Mouse (Mus musculus) heart, embryonic 14.5 days (tissue): ENCODE results near the gene Sox5. TPM values are rescaled to one million over a fixed set of nuclear protein-coding genes. Genes with fewer than 3 reads are reported as not detected.

ENCODE experiments used
- ATAC-seq: fragments of 200-750 bp; cut with Nextera tagmentation; 2 replicates; pipeline ENCODE4 v1.8.0; 2017; ENCODE audit warnings: low read depth, moderate TSS enrichment; ENCODE audit not compliant: insufficient number of reproducible peaks, insufficient read depth, low FRiP score
- H3K27ac ChIP-seq, 2 experiments: fragments of 200-500 bp in 1 of 2; fragments of 300-500 bp in 1 of 2; sonication (generic) in 1 of 2; replicated peaks in 1 of 2; 2 replicates each; pipeline ENCODE4 v1.5.1; 2012 to 2014; ENCODE audit warnings: low read depth in 2 of 2, low read length in 2 of 2, control low read depth in 1 of 2, mild to moderate bottlenecking in 1 of 2, mixed read lengths in 1 of 2; ENCODE audit not compliant: control insufficient read depth in 1 of 2, insufficient read depth in 1 of 2
- H3K27me3 ChIP-seq: fragments of 300-500 bp; sonication (generic); 2 replicates; pipeline ENCODE4 v1.6.1; 2014; ENCODE audit warnings: mild to moderate bottlenecking, low read length, control low read depth; ENCODE audit not compliant: control insufficient read depth, insufficient read depth
- H3K36me3 ChIP-seq: fragments of 300-500 bp; sonication (generic); 2 replicates; pipeline ENCODE4 v1.6.1; 2014; ENCODE audit warnings: mild to moderate bottlenecking, control low read depth, low read length, mixed read lengths; ENCODE audit not compliant: control insufficient read depth, insufficient read depth
- H3K4me1 ChIP-seq, 2 experiments: fragments of 200-500 bp in 1 of 2; fragments of 300-500 bp in 1 of 2; sonication (generic) in 1 of 2; 2 replicates each; pipeline ENCODE4 v1.6.1; 2012 to 2014; ENCODE audit warnings: low read length in 2 of 2, control low read depth in 1 of 2, mixed read lengths in 1 of 2; ENCODE audit not compliant: control insufficient read depth in 2 of 2, insufficient read depth in 2 of 2
- H3K4me2 ChIP-seq: fragments of 300-500 bp; sonication (generic); 2 replicates; pipeline ENCODE4 v1.6.1; 2014; ENCODE audit warnings: mild to moderate bottlenecking, low read length
- H3K4me3 ChIP-seq, 2 experiments: fragments of 200-500 bp in 1 of 2; fragments of 300-500 bp in 1 of 2; sonication (generic) in 1 of 2; 2 replicates each; pipeline ENCODE4 v1.5.1; 2012 to 2014; ENCODE audit warnings: low read length in 2 of 2, mild to moderate bottlenecking in 2 of 2, control low read depth in 1 of 2, low read depth in 1 of 2, moderate library complexity in 1 of 2; ENCODE audit not compliant: control insufficient read depth in 1 of 2, insufficient read depth in 1 of 2
- H3K9ac ChIP-seq: fragments of 300-500 bp; sonication (generic); 2 replicates; pipeline ENCODE4 v1.6.1; 2014; ENCODE audit warnings: mild to moderate bottlenecking, low read length
- H3K9me3 ChIP-seq: fragments of 300-500 bp; sonication (generic); 2 replicates; pipeline ENCODE4 v1.6.1; 2016; ENCODE audit warnings: low read length, control low read depth; ENCODE audit not compliant: control insufficient read depth
- WGBS: fragments of 180-500 bp; shearing (Covaris S2); extraction: QIAGEN DNeasy Blood & Tissue Kit; methylation state at CpG from one replicate; pipeline ENCODE4 v1.1.7; 2014; 5-methylcytosine and 5-hydroxymethylcytosine counted together
- polyA plus RNA-seq: library from polyadenylated mRNA; unstranded; fragments of >200 nt; fragmentation: Nextera tagmentation; extraction: Ambion mirVana; gene quantifications from 2 replicates; pipeline ENCODE4 v1.2.1, GENCODE M21; 2014

The Sox5 gene
- polyA plus RNA-seq, 1 experiment from 2014 or later = 10.6 TPM

DNA sequence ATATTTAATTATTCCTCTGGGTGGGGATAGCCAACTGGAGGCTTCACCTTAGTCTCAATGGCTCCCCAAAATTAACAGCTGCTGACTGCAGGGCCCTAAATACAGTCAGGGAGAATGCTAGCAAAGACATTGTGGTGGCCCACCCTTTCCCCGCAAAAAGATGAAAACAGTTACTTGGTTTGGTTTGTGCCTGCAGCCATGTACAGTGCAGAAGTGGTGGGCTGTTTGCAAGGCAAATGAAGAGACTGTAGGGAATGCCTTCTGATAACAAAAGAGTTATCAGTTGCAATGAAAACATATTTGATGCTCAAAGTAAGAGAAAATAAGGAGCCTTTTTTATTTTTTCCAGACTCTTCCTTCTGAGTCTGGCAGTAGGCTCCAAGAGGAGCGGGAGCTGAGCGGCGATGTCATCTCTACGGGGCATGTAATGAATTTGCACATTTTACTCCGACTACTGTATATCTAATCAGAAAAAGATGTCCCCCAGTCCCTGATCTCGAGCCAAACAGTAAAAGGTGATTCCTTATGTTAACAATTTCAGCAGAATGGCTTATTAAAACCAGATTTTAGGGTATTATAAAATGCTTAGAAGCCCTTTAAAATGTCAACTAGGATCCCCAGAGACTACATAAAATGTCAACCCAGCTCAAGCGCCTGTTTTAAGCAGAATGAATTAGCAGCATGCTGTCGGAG lies 943.2 kb downstream of the Sox5 start:
- no peaks in the 10 kb centered on the region for H3K36me3 ChIP-seq
- no peak overlapping the region for H3K27ac ChIP-seq
- H3K4me1 ChIP-seq = peaks cover 0 to 3% of the 10 kb centered on the region in 2 experiments; a peak in 1 of 4 replicates
- no peak for ATAC-seq
- H3K27me3 ChIP-seq = no peaks in the 10 kb centered on the region
- no peak overlapping the region for H3K4me2 ChIP-seq
- 68% methylated on average over 9 of the region's 9 CpGs for WGBS
- H3K9me3 ChIP-seq = no peaks in the 10 kb centered on the region
- no peak overlapping the region for H3K9ac ChIP-seq
- no peak overlapping the region for H3K4me3 ChIP-seq

DNA sequence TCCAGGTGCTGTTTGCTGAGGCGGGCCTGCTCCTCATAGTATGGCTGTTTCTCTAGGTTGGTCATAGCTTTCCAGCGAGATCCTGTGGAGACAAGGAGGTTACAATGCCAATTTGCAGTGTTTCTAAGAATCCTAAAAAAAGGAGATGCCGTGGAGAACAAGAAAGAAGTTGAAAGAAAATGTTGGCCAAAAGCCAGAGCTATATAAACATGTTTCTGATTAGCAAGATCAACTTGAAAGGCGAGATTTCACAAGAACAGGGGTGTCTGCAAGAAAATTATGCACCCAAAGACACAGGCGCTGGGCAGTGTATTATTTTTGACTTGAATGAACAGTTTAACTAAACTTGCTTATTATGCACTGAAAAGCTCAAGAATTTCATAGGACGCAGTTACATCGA lies 946.4 kb downstream of the Sox5 start:
- H3K4me3 ChIP-seq = no peak overlapping the region
- H3K4me2 ChIP-seq = no peak overlapping the region
- no peaks in the 10 kb centered on the region for H3K27me3 ChIP-seq
- no peak overlapping the region for H3K27ac ChIP-seq
- H3K9me3 ChIP-seq = no peaks in the 10 kb centered on the region
- H3K9ac ChIP-seq = no peak overlapping the region
- WGBS = 79% methylated on average over 7 of the region's 7 CpGs
- no peaks in the 10 kb centered on the region for H3K36me3 ChIP-seq
- no peak for ATAC-seq
- no peaks in the 10 kb centered on the region for H3K4me1 ChIP-seq

DNA sequence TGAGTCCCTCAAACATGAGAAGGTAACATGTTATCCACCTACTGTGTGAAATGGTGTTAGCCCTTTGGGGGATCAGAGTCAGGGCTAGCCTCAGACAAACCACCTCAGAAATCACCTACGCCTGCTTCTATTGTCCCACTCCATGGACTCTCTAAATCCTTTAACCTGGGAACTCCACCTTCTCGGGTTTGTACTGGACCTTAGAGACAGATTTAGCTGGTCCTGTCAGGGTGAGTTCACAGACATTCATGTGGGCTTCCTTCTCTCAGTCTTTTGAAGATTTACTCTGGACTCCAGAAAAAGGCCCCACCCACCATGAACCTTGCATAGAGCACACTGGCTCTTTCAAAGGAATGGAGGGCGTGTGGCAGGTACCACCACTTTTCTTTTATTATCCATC lies 947.8 kb downstream of the Sox5 start:
- no peak overlapping the region for H3K4me3 ChIP-seq
- H3K36me3 ChIP-seq = no peaks in the 10 kb centered on the region
- no peak overlapping the region for H3K9ac ChIP-seq
- H3K4me1 ChIP-seq = no peaks in the 10 kb centered on the region
- ATAC-seq = no peak
- no peak overlapping the region for H3K4me2 ChIP-seq
- no peaks in the 10 kb centered on the region for H3K27me3 ChIP-seq
- H3K27ac ChIP-seq = no peak overlapping the region
- WGBS = 87% methylated on average over 3 of the region's 3 CpGs
- H3K9me3 ChIP-seq = no peaks in the 10 kb centered on the region

GRCm38 (mm10) chr6:143833182-143833558 lies 948.6 kb downstream of the Sox5 start:
- ATAC-seq = no peak
- Histone ChIP-seq H3K4me2 (no peak overlapping the region), H3K4me1 (no peaks in the 10 kb centered on the region), H3K9ac (no peak overlapping the region), H3K27me3 (no peaks in the 10 kb centered on the region), H3K9me3 (no peaks in the 10 kb centered on the region), H3K36me3 (no peaks in the 10 kb centered on the region), H3K4me3 (no peak overlapping the region), H3K27ac (no peak overlapping the region)
- WGBS = 80% methylated on average over 23 of the region's 23 CpGs

DNA sequence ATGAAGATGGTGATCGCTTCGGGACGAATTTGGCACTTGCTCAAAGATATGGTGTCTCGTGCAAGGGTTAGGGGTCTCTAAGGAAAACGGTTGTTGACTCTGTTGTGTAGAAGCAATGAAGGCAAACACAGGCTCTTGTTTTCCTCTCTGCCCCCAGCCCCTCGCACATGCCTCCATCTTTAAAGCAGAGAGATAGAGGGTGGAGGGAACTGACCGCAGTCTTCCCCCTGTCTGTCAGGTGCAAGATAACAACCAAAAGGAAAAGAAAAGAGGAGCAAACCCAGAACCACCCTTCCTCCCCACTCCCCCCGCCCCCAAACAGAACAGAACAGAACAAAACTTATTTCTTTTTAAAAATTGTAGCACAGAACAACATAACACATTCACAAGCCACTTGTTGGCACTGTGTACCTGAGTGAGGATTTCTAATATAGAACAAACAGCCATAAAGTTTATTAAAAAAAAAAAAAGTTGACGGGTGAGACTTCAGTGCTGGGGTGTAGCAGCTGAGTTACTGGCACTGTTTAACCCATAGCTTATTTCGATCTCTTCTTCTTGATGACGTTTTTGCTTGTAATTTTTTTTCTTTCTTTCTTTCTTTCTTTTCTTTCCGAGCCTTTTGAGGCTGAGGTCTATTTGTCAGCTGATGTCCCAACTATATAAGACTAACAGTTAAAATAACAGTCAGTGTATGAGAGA lies 949.1 kb downstream of the Sox5 start:
- no peaks in the 10 kb centered on the region for H3K27me3 ChIP-seq
- H3K36me3 ChIP-seq = no peaks in the 10 kb centered on the region
- no peak overlapping the region for H3K4me2 ChIP-seq
- H3K9ac ChIP-seq = no peak overlapping the region
- no peak overlapping the region for H3K27ac ChIP-seq
- no peak for ATAC-seq
- H3K9me3 ChIP-seq = no peaks in the 10 kb centered on the region
- WGBS = 78% methylated on average over 12 of the region's 12 CpGs
- H3K4me3 ChIP-seq = no peak overlapping the region
- no peaks in the 10 kb centered on the region for H3K4me1 ChIP-seq

GRCm38 (mm10) chr6:143831246-143831645 lies 950.5 kb downstream of the Sox5 start:
- Histone ChIP-seq H3K27me3 (no peaks in the 10 kb centered on the region), H3K36me3 (no peaks in the 10 kb centered on the region), H3K27ac (no peak overlapping the region), H3K4me1 (no peaks in the 10 kb centered on the region), H3K4me3 (no peak overlapping the region), H3K4me2 (no peak overlapping the region), H3K9me3 (no peaks in the 10 kb centered on the region), H3K9ac (no peak overlapping the region)
- no peak for ATAC-seq
- WGBS = 78% methylated on average over 4 of the region's 4 CpGs

DNA sequence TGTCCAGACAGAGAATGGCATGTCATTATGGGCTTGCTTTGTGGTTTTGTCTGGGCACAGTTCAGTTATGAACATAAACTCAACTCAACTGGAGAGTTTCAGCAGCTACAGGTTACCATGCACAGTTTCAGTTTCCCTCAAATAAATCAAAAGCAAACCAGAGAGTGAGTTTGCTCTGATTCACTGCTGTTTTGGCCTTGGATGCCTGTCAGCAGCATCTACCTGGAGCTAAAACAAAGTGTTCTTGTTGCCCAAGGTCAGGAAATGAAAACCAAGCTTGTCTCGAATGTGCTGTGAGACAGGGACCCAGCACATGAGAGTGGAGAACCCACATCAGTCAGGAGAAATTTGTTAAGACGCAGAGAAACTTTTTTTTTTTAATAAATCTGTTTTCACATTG lies 951.6 kb downstream of the Sox5 start:
- 79% methylated on average over 2 of the region's 2 CpGs for WGBS
- ATAC-seq = no peak
- Histone ChIP-seq H3K9me3 (no peaks in the 10 kb centered on the region), H3K27ac (no peak overlapping the region), H3K27me3 (no peaks in the 10 kb centered on the region), H3K36me3 (no peaks in the 10 kb centered on the region), H3K4me3 (no peak overlapping the region), H3K9ac (no peak overlapping the region), H3K4me2 (no peak overlapping the region), H3K4me1 (no peaks in the 10 kb centered on the region)

DNA sequence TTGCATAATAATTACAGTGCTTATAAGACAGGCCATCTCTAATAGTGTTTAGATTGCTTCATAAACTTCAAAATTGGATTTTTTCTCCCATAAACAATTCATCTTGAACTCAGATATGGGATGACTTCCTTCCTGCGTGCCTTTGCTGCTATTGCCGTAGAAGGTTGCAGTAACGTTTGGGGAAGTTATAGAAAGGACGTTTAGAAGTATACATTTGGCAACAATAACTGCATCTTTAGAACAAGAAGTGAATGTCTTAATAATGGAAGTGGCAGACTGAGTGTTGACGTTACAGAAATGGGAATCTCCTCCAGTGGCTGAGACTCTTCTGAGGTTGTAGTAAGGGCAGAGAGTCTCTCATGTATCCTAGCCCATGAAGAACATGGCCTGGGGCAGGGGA lies 955.0 kb downstream of the Sox5 start:
- Histone ChIP-seq H3K9ac (no peak overlapping the region), H3K4me1 (no peaks in the 10 kb centered on the region), H3K27ac (no peak overlapping the region), H3K27me3 (no peaks in the 10 kb centered on the region), H3K9me3 (no peaks in the 10 kb centered on the region), H3K4me3 (no peak overlapping the region), H3K36me3 (no peaks in the 10 kb centered on the region), H3K4me2 (no peak overlapping the region)
- 84% methylated on average over 5 of the region's 5 CpGs for WGBS
- ATAC-seq = no peak
